Mouse (Mus musculus) midbrain, embryonic 15.5 days (tissue): ENCODE measurements around the gene Lsamp. TPM values are rescaled to one million over a fixed set of nuclear protein-coding genes. Genes with fewer than 3 reads are reported as not detected.

Source experiments
- ATAC-seq: fragments of 200-750 bp; cut with Nextera tagmentation; replicated peaks from 2 replicates; pipeline ENCODE4 v1.8.0; 2017; ENCODE audit warnings: moderate TSS enrichment
- H3K27ac ChIP-seq: fragments of 300-500 bp; sonication (generic); 2 replicates; pipeline ENCODE4 v1.5.1; 2015; ENCODE audit warnings: mild to moderate bottlenecking, inconsistent platforms
- H3K27me3 ChIP-seq: fragments of 300-500 bp; sonication (generic); replicated peaks from 2 replicates; pipeline ENCODE4 v1.6.1; 2015; ENCODE audit warnings: inconsistent platforms
- H3K36me3 ChIP-seq: fragments of 300-500 bp; sonication (generic); replicated peaks from 2 replicates; pipeline ENCODE4 v1.6.1; 2015; ENCODE audit warnings: inconsistent platforms
- H3K4me1 ChIP-seq: fragments of 300-500 bp; sonication (generic); 2 replicates; pipeline ENCODE4 v1.6.1; 2015; ENCODE audit warnings: inconsistent platforms
- H3K4me2 ChIP-seq: fragments of 300-500 bp; sonication (generic); 2 replicates; pipeline ENCODE4 v1.6.1; 2015; ENCODE audit warnings: inconsistent platforms, mild to moderate bottlenecking, moderate library complexity
- H3K4me3 ChIP-seq: fragments of 300-500 bp; sonication (generic); 2 replicates; pipeline ENCODE4 v1.5.1; 2015; ENCODE audit warnings: mild to moderate bottlenecking, inconsistent platforms
- H3K9ac ChIP-seq: fragments of 300-500 bp; sonication (generic); 2 replicates; pipeline ENCODE4 v1.6.1; 2015; ENCODE audit warnings: mild to moderate bottlenecking, inconsistent platforms
- H3K9me3 ChIP-seq: fragments of 300-500 bp; sonication (generic); 2 replicates; pipeline ENCODE4 v1.6.1; 2016; ENCODE audit warnings: inconsistent platforms
- WGBS: fragments of 180-500 bp; shearing (Covaris S2); methylation state at CpG from one replicate; pipeline ENCODE4 v1.1.7; 2015; ENCODE audit warnings: mixed read lengths; 5-methylcytosine and 5-hydroxymethylcytosine counted together
- polyA plus RNA-seq: library from polyadenylated mRNA; unstranded; fragments of >200 nt; fragmentation: Nextera tagmentation; extraction: Ambion mirVana; gene quantifications from 2 replicates; pipeline ENCODE4 v1.2.1, GENCODE M21; 2015

The Lsamp gene
- polyA plus RNA-seq, 1 experiment from 2014 or later: 107 TPM

GRCm38 (mm10) chr16:40739771-40740170, 755.6 kb downstream of the Lsamp start:
- ATAC-seq: no peak; the same call in 1 of the 2 replicates
- Histone ChIP-seq H3K4me2 (no peak overlapping the region), H3K27ac (0 out of 2 replicates have a peak overlapping the region, but pooled peaks have one; percentile 25), H3K4me3 (no peak overlapping the region), H3K9ac (no peak overlapping the region), H3K9me3 (no peaks in the 10 kb centered on the region), H3K36me3 (no peaks in the 10 kb centered on the region), H3K4me1 (no peaks in the 10 kb centered on the region), H3K27me3 (no peaks in the 10 kb centered on the region)
- 66% methylated on average over 6 of the region's 6 CpGs for WGBS

GRCm38 (mm10) chr16:40740273-40740672, 756.1 kb downstream of the Lsamp start:
- Histone ChIP-seq H3K4me3 (no peak overlapping the region), H3K9me3 (no peaks in the 10 kb centered on the region), H3K9ac (no peak overlapping the region), H3K36me3 (no peaks in the 10 kb centered on the region), H3K27ac (no peak overlapping the region), H3K4me1 (no peaks in the 10 kb centered on the region), H3K4me2 (no peak overlapping the region), H3K27me3 (no peaks in the 10 kb centered on the region)
- no peak for ATAC-seq
- WGBS: 68% methylated on average over 8 of the region's 8 CpGs

- no peaks in the 10 kb centered on the region for H3K36me3 ChIP-seq
- H3K4me3 ChIP-seq: no peak overlapping the region
- H3K9ac ChIP-seq: no peak overlapping the region
- no peak overlapping the region for H3K4me2 ChIP-seq
- no peak for ATAC-seq
- WGBS: 60% methylated on average over 1 of the region's 1 CpGs
- H3K27me3 ChIP-seq: no peaks in the 10 kb centered on the region
- no peaks in the 10 kb centered on the region for H3K9me3 ChIP-seq
- H3K27ac ChIP-seq: no peak overlapping the region
- H3K4me1 ChIP-seq: no peaks in the 10 kb centered on the region
Observed at GRCm38 (mm10) chr16:40827191-40827590, 843.0 kb downstream of the Lsamp start.

GRCm38 (mm10) chr16:40831536-40831935, 847.4 kb downstream of the Lsamp start:
- Histone ChIP-seq H3K4me2 (no peak overlapping the region), H3K36me3 (no peaks in the 10 kb centered on the region), H3K4me1 (no peaks in the 10 kb centered on the region), H3K4me3 (no peak overlapping the region), H3K27ac (no peak overlapping the region), H3K9me3 (no peaks in the 10 kb centered on the region), H3K9ac (no peak overlapping the region), H3K27me3 (no peaks in the 10 kb centered on the region)
- ATAC-seq: no peak

GRCm38 (mm10) chr16:40841765-40842164, 857.6 kb downstream of the Lsamp start:
- H3K9me3 ChIP-seq: no peaks in the 10 kb centered on the region
- H3K27ac ChIP-seq: no peak overlapping the region
- WGBS: 65% methylated on average over 1 of the region's 1 CpGs
- no peaks in the 10 kb centered on the region for H3K27me3 ChIP-seq
- H3K4me1 ChIP-seq: no peaks in the 10 kb centered on the region
- no peak overlapping the region for H3K4me3 ChIP-seq
- no peak for ATAC-seq
- no peak overlapping the region for H3K9ac ChIP-seq
- H3K4me2 ChIP-seq: no peak overlapping the region
- no peaks in the 10 kb centered on the region for H3K36me3 ChIP-seq

GRCm38 (mm10) chr16:40866733-40867132, 882.6 kb downstream of the Lsamp start:
- Histone ChIP-seq H3K27ac (no peak overlapping the region), H3K27me3 (no peaks in the 10 kb centered on the region), H3K4me3 (no peak overlapping the region), H3K36me3 (no peaks in the 10 kb centered on the region), H3K9me3 (no peaks in the 10 kb centered on the region), H3K4me1 (no peaks in the 10 kb centered on the region), H3K4me2 (no peak overlapping the region), H3K9ac (no peak overlapping the region)
- no peak for ATAC-seq

GRCm38 (mm10) chr16:40878301-40878700, 894.1 kb downstream of the Lsamp start:
- Histone ChIP-seq H3K4me2 (no peak overlapping the region), H3K36me3 (no peaks in the 10 kb centered on the region), H3K9me3 (no peaks in the 10 kb centered on the region), H3K4me3 (no peak overlapping the region), H3K4me1 (no peaks in the 10 kb centered on the region), H3K9ac (no peak overlapping the region), H3K27ac (no peak overlapping the region), H3K27me3 (no peaks in the 10 kb centered on the region)
- 85% methylated on average over 4 of the region's 4 CpGs for WGBS
- no peak for ATAC-seq

- H3K9me3 ChIP-seq: no peaks in the 10 kb centered on the region
- H3K9ac ChIP-seq: no peak overlapping the region
- ATAC-seq: no peak
- H3K27ac ChIP-seq: no peak overlapping the region
- no peak overlapping the region for H3K4me2 ChIP-seq
- H3K36me3 ChIP-seq: no peaks in the 10 kb centered on the region
- H3K4me3 ChIP-seq: no peak overlapping the region
- no peaks in the 10 kb centered on the region for H3K27me3 ChIP-seq
- no peaks in the 10 kb centered on the region for H3K4me1 ChIP-seq
- WGBS: 78% methylated on average over 5 of the region's 5 CpGs
Observed at GRCm38 (mm10) chr16:40881942-40882341, 897.8 kb downstream of the Lsamp start.

GRCm38 (mm10) chr16:40891338-40891737, 907.2 kb downstream of the Lsamp start:
- no peaks in the 10 kb centered on the region for H3K27me3 ChIP-seq
- no peaks in the 10 kb centered on the region for H3K9me3 ChIP-seq
- H3K4me2 ChIP-seq: no peak overlapping the region
- no peaks in the 10 kb centered on the region for H3K4me1 ChIP-seq
- H3K27ac ChIP-seq: no peak overlapping the region
- peak; percentile 69 for ATAC-seq
- H3K9ac ChIP-seq: no peak overlapping the region
- no peak overlapping the region for H3K4me3 ChIP-seq
- no peaks in the 10 kb centered on the region for H3K36me3 ChIP-seq
- 25% methylated on average over 7 of the region's 7 CpGs for WGBS

- H3K4me1 ChIP-seq: no peaks in the 10 kb centered on the region
- H3K9ac ChIP-seq: no peak overlapping the region
- H3K4me3 ChIP-seq: no peak overlapping the region
- H3K27me3 ChIP-seq: no peaks in the 10 kb centered on the region
- 16% methylated on average over 4 of the region's 4 CpGs for WGBS
- no peak overlapping the region for H3K4me2 ChIP-seq
- no peak for ATAC-seq
- H3K36me3 ChIP-seq: no peaks in the 10 kb centered on the region
- H3K27ac ChIP-seq: no peak overlapping the region
- H3K9me3 ChIP-seq: no peaks in the 10 kb centered on the region
Observed at GRCm38 (mm10) chr16:40897768-40898327, 913.7 kb downstream of the Lsamp start.

GRCm38 (mm10) chr16:40907892-40908291, 923.7 kb downstream of the Lsamp start:
- 55% methylated on average over 1 of the region's 1 CpGs for WGBS
- H3K9ac ChIP-seq: no peak overlapping the region
- no peak overlapping the region for H3K27ac ChIP-seq
- H3K27me3 ChIP-seq: no peaks in the 10 kb centered on the region
- ATAC-seq: no peak
- no peak overlapping the region for H3K4me2 ChIP-seq
- H3K4me1 ChIP-seq: no peaks in the 10 kb centered on the region
- H3K9me3 ChIP-seq: no peaks in the 10 kb centered on the region
- H3K36me3 ChIP-seq: no peaks in the 10 kb centered on the region
- H3K4me3 ChIP-seq: no peak overlapping the region

- no peaks in the 10 kb centered on the region for H3K4me1 ChIP-seq
- no peak for ATAC-seq
- no peaks in the 10 kb centered on the region for H3K36me3 ChIP-seq
- no peak overlapping the region for H3K9ac ChIP-seq
- WGBS: 85% methylated on average over 2 of the region's 2 CpGs
- H3K9me3 ChIP-seq: no peaks in the 10 kb centered on the region
- no peak overlapping the region for H3K4me3 ChIP-seq
- no peaks in the 10 kb centered on the region for H3K27me3 ChIP-seq
- H3K4me2 ChIP-seq: no peak overlapping the region
- no peak overlapping the region for H3K27ac ChIP-seq
Observed at GRCm38 (mm10) chr16:40914141-40914540, 930.0 kb downstream of the Lsamp start.

GRCm38 (mm10) chr16:40930596-40930995, 946.4 kb downstream of the Lsamp start:
- no peak overlapping the region for H3K4me2 ChIP-seq
- H3K4me1 ChIP-seq: no peaks in the 10 kb centered on the region
- H3K27me3 ChIP-seq: no peaks in the 10 kb centered on the region
- H3K4me3 ChIP-seq: no peak overlapping the region
- ATAC-seq: no peak
- H3K36me3 ChIP-seq: no peaks in the 10 kb centered on the region
- H3K27ac ChIP-seq: no peak overlapping the region
- H3K9me3 ChIP-seq: no peaks in the 10 kb centered on the region
- WGBS: 88% methylated on average over 4 of the region's 4 CpGs
- H3K9ac ChIP-seq: no peak overlapping the region
